Mouse (Mus musculus) activated CD4-positive, CD25-positive, alpha-beta regulatory T cell, adult 4 months (primary cell): ENCODE data around the gene Twnk. TPM values are rescaled to one million over a fixed set of nuclear protein-coding genes. Genes with fewer than 3 reads are reported as not detected.

Experiments
- ATAC-seq: one replicate; pipeline ENCODE4 v1.8.0; 2017
- polyA plus RNA-seq, 2 experiments: library from polyadenylated mRNA; unstranded; fragments of 100-300 nt; shearing (Covaris generic); gene quantifications; one replicate each; pipeline ENCODE4 v1.2.1; 2017

The Twnk gene
- polyA plus RNA-seq, 2 experiments from 2014 or later, result 4.2 to 9.3 TPM

GRCm38 (mm10) chr19:45003740-45004516 lies 1.5 kb upstream of the Twnk start:
- no peak for ATAC-seq

- ATAC-seq, result peak; percentile 96
Observed at GRCm38 (mm10) chr19:45005957-45006712, 672 bp downstream of the Twnk start, which contains the start of gene Mrpl43. Gene Mrpl43 (minus strand): TSS chr19:45006442.

- no peak for ATAC-seq
Observed at GRCm38 (mm10) chr19:45007021-45007420, 1.6 kb downstream of the Twnk start.

- ATAC-seq, result no peak
Observed at GRCm38 (mm10) chr19:45007425-45008191, 2.1 kb downstream of the Twnk start.

GRCm38 (mm10) chr19:45010646-45011045 lies 5.2 kb downstream of the Twnk start:
- no peak for ATAC-seq

GRCm38 (mm10) chr19:45012219-45012618 lies 6.8 kb downstream of the Twnk start:
- ATAC-seq, result no peak

GRCm38 (mm10) chr19:45012636-45013035 lies 7.2 kb downstream of the Twnk start:
- no peak for ATAC-seq

- ATAC-seq, result no peak
Observed at GRCm38 (mm10) chr19:45013581-45014225, 8.2 kb downstream of the Twnk start.

GRCm38 (mm10) chr19:45014335-45014971 lies 9.0 kb downstream of the Twnk start, which contains the start of gene Lzts2:
Gene Lzts2 (plus strand): TSS chr19:45014414.
- peak; percentile 19 for ATAC-seq

- peak; percentile 29 for ATAC-seq
Observed at GRCm38 (mm10) chr19:45014981-45015402, 9.5 kb downstream of the Twnk start.

GRCm38 (mm10) chr19:45015518-45016281 lies 10.2 kb downstream of the Twnk start:
- peak; percentile 70 for ATAC-seq

GRCm38 (mm10) chr19:45016341-45017215 lies 11.1 kb downstream of the Twnk start:
- ATAC-seq, result no peak

GRCm38 (mm10) chr19:45017216-45017771 lies 11.8 kb downstream of the Twnk start:
- ATAC-seq, result no peak

- ATAC-seq, result peak; percentile 9
Observed at GRCm38 (mm10) chr19:45017909-45018308, 12.4 kb downstream of the Twnk start.

- ATAC-seq, result no peak
Observed at GRCm38 (mm10) chr19:45018351-45018831, 12.9 kb downstream of the Twnk start.

GRCm38 (mm10) chr19:45020348-45020747 lies 14.9 kb downstream of the Twnk start:
- ATAC-seq, result no peak

GRCm38 (mm10) chr19:45021362-45021761 lies 15.9 kb downstream of the Twnk start:
- no peak for ATAC-seq

GRCm38 (mm10) chr19:45023993-45024392 lies 18.5 kb downstream of the Twnk start:
- no peak for ATAC-seq

- no peak for ATAC-seq
Observed at GRCm38 (mm10) chr19:45024775-45025174, 19.3 kb downstream of the Twnk start.
